Mouse (Mus musculus) frontal cortex, postnatal 10 days (tissue): ENCODE results near the gene Mdm2.

Source experiments
- DNase-seq, 2 experiments: peaks; one replicate each; pipeline ENCODE4 v3.0.0; 2022; ENCODE audit warnings: low spot score in 2 of 2, mixed read lengths in 1 of 2

The Mdm2 gene

GRCm38 (mm10) chr10:117696827-117697560 lies 13.6 kb downstream of the Mdm2 start:
- no peak for DNase-seq

GRCm38 (mm10) chr10:117696021-117696826 lies 14.3 kb downstream of the Mdm2 start:
- DNase-seq, result no peak

- no peak for DNase-seq
Measured at GRCm38 (mm10) chr10:117695605-117696004, 15.0 kb downstream of the Mdm2 start.

GRCm38 (mm10) chr10:117695027-117695426 lies 15.5 kb downstream of the Mdm2 start:
- DNase-seq, result no peak

- DNase-seq, result no peak
Measured at GRCm38 (mm10) chr10:117694255-117694953, 16.2 kb downstream of the Mdm2 start.

GRCm38 (mm10) chr10:117692953-117693352 lies 17.6 kb downstream of the Mdm2 start:
- no peak for DNase-seq

- no peak for DNase-seq
Measured at GRCm38 (mm10) chr10:117692173-117692572, 18.4 kb downstream of the Mdm2 start.

- no peak for DNase-seq
Measured at GRCm38 (mm10) chr10:117691389-117691968, 19.1 kb downstream of the Mdm2 start.

GRCm38 (mm10) chr10:117690770-117691296 lies 19.7 kb downstream of the Mdm2 start:
- no peak for DNase-seq

GRCm38 (mm10) chr10:117690101-117690352 lies 20.5 kb downstream of the Mdm2 start:
- no peak for DNase-seq

- DNase-seq, result no peak
Measured at GRCm38 (mm10) chr10:117689297-117690100, 21.1 kb downstream of the Mdm2 start.

GRCm38 (mm10) chr10:117688204-117689151 lies 22.1 kb downstream of the Mdm2 start:
- no peak for DNase-seq

- no peak for DNase-seq
Measured at GRCm38 (mm10) chr10:117687577-117687976, 23.0 kb downstream of the Mdm2 start.

GRCm38 (mm10) chr10:117687018-117687417 lies 23.5 kb downstream of the Mdm2 start:
- no peak for DNase-seq

- DNase-seq, result no peak
Measured at GRCm38 (mm10) chr10:117685849-117686591, 24.5 kb downstream of the Mdm2 start.

- DNase-seq, result no peak
Measured at GRCm38 (mm10) chr10:117685171-117685848, 25.2 kb downstream of the Mdm2 start.

- no peak for DNase-seq
Measured at GRCm38 (mm10) chr10:117684298-117685170, 26.0 kb downstream of the Mdm2 start.

GRCm38 (mm10) chr10:117683734-117684037 lies 26.9 kb downstream of the Mdm2 start:
- DNase-seq, result no peak
